Mouse (Mus musculus) intestine, embryonic 16.5 days (tissue): Measurements from ENCODE around the gene Nbea. TPM values are rescaled to one million over a fixed set of nuclear protein-coding genes. Genes with fewer than 3 reads are reported as not detected.

ENCODE experiments used
- ATAC-seq: fragments of 200-750 bp; cut with Nextera tagmentation; 2 replicates; pipeline ENCODE4 v1.8.0; 2017; ENCODE audit warnings: moderate TSS enrichment, moderate library complexity
- H3K27ac ChIP-seq: fragments of 300-500 bp; sonication (generic); 2 replicates; pipeline ENCODE4 v1.5.1; 2014; ENCODE audit warnings: mild to moderate bottlenecking, low read length
- H3K27me3 ChIP-seq: fragments of 300-500 bp; sonication (generic); replicated peaks from 2 replicates; pipeline ENCODE4 v1.6.1; 2014; ENCODE audit warnings: low read length, control low read depth, mixed read lengths; ENCODE audit not compliant: control insufficient read depth, insufficient read depth
- H3K36me3 ChIP-seq: fragments of 300-500 bp; sonication (generic); 2 replicates; pipeline ENCODE4 v1.6.1; 2014; ENCODE audit warnings: low read length, control low read depth; ENCODE audit not compliant: control insufficient read depth, insufficient read depth
- H3K4me1 ChIP-seq: fragments of 300-500 bp; sonication (generic); 2 replicates; pipeline ENCODE4 v1.6.1; 2014; ENCODE audit warnings: low read length, control low read depth, mixed read lengths; ENCODE audit not compliant: control insufficient read depth, insufficient read depth
- H3K4me2 ChIP-seq: fragments of 300-500 bp; sonication (generic); 2 replicates; pipeline ENCODE4 v1.6.1; 2014; ENCODE audit warnings: low read depth, low read length, control low read depth
- H3K4me3 ChIP-seq: fragments of 300-500 bp; sonication (generic); 2 replicates; pipeline ENCODE4 v1.5.1; 2014; ENCODE audit warnings: mild to moderate bottlenecking, low read length
- H3K9ac ChIP-seq: fragments of 300-500 bp; sonication (generic); 2 replicates; pipeline ENCODE4 v1.6.1; 2014; ENCODE audit warnings: low read depth, low read length
- H3K9me3 ChIP-seq: fragments of 300-500 bp; sonication (generic); 2 replicates; pipeline ENCODE4 v1.6.1; 2016; ENCODE audit warnings: low read length, control low read depth; ENCODE audit not compliant: control insufficient read depth
- WGBS: fragments of 180-500 bp; shearing (Covaris S2); extraction: QIAGEN DNeasy Blood & Tissue Kit; methylation state at CpG from one replicate; pipeline ENCODE4 v1.1.7; 2014; 5-methylcytosine and 5-hydroxymethylcytosine counted together
- polyA plus RNA-seq: library from polyadenylated mRNA; unstranded; fragments of >200 nt; fragmentation: Nextera tagmentation; extraction: Ambion mirVana; gene quantifications from 2 replicates; pipeline ENCODE4 v1.2.1, GENCODE M21; 2015

Nbea gene
- polyA plus RNA-seq, 1 experiment from 2014 or later: 5.6 TPM

GRCm38 (mm10) chr3:55618396-55618795, 565.1 kb downstream of the Nbea start:
- H3K4me3 ChIP-seq: no peak overlapping the region
- H3K27ac ChIP-seq: no peak overlapping the region
- H3K36me3 ChIP-seq: no peaks in the 10 kb centered on the region
- 91% methylated on average over 3 of the region's 3 CpGs for WGBS
- no peak overlapping the region for H3K9ac ChIP-seq
- H3K4me1 ChIP-seq: no peaks in the 10 kb centered on the region
- no peak overlapping the region for H3K4me2 ChIP-seq
- no peaks in the 10 kb centered on the region for H3K9me3 ChIP-seq
- ATAC-seq: no peak
- no peaks in the 10 kb centered on the region for H3K27me3 ChIP-seq

GRCm38 (mm10) chr3:55612459-55613115, 570.9 kb downstream of the Nbea start:
- Histone ChIP-seq H3K4me2 (no peak overlapping the region), H3K36me3 (no peaks in the 10 kb centered on the region), H3K27ac (no peak overlapping the region), H3K4me3 (no peak overlapping the region), H3K27me3 (no peaks in the 10 kb centered on the region), H3K4me1 (no peaks in the 10 kb centered on the region), H3K9me3 (no peaks in the 10 kb centered on the region), H3K9ac (no peak overlapping the region)
- 43% methylated on average over 5 of the region's 5 CpGs for WGBS
- no peak for ATAC-seq

- Histone ChIP-seq H3K27ac (no peak overlapping the region), H3K4me3 (no peak overlapping the region), H3K4me1 (no peaks in the 10 kb centered on the region), H3K4me2 (no peak overlapping the region), H3K27me3 (no peaks in the 10 kb centered on the region), H3K9ac (no peak overlapping the region), H3K9me3 (no peaks in the 10 kb centered on the region), H3K36me3 (no peaks in the 10 kb centered on the region)
- WGBS: 52% methylated on average over 5 of the region's 5 CpGs
- no peak for ATAC-seq
Observed at GRCm38 (mm10) chr3:55612023-55612422, 571.5 kb downstream of the Nbea start.

- ATAC-seq: no peak
- Histone ChIP-seq H3K9me3 (no peaks in the 10 kb centered on the region), H3K4me1 (no peaks in the 10 kb centered on the region), H3K36me3 (no peaks in the 10 kb centered on the region), H3K27me3 (no peaks in the 10 kb centered on the region), H3K27ac (no peak overlapping the region), H3K4me3 (no peak overlapping the region), H3K4me2 (no peak overlapping the region), H3K9ac (no peak overlapping the region)
- WGBS: 88% methylated on average over 11 of the region's 12 CpGs
Observed at GRCm38 (mm10) chr3:55610191-55610590, 573.3 kb downstream of the Nbea start.

GRCm38 (mm10) chr3:55600286-55600685, 583.2 kb downstream of the Nbea start:
- Histone ChIP-seq H3K36me3 (no peaks in the 10 kb centered on the region), H3K4me2 (no peak overlapping the region), H3K4me1 (peaks cover 4% of the 10 kb centered on the region; the same call in 1 of the 2 replicates), H3K4me3 (no peak overlapping the region), H3K27ac (no peak overlapping the region), H3K9ac (no peak overlapping the region), H3K9me3 (no peaks in the 10 kb centered on the region), H3K27me3 (no peaks in the 10 kb centered on the region)
- WGBS: 74% methylated on average over 2 of the region's 2 CpGs
- ATAC-seq: peak; percentile 59; the same call in 1 of the 2 replicates

GRCm38 (mm10) chr3:55599366-55600085, 584.0 kb downstream of the Nbea start:
- no peak for ATAC-seq
- no peak overlapping the region for H3K27ac ChIP-seq
- WGBS: 38% methylated on average over 16 of the region's 17 CpGs
- no peak overlapping the region for H3K4me3 ChIP-seq
- no peaks in the 10 kb centered on the region for H3K9me3 ChIP-seq
- H3K4me1 ChIP-seq: peaks cover 4% of the 10 kb centered on the region; the same call in 1 of the 2 replicates
- no peaks in the 10 kb centered on the region for H3K27me3 ChIP-seq
- no peak overlapping the region for H3K4me2 ChIP-seq
- no peaks in the 10 kb centered on the region for H3K36me3 ChIP-seq
- H3K9ac ChIP-seq: no peak overlapping the region

GRCm38 (mm10) chr3:55598681-55599080, 584.8 kb downstream of the Nbea start:
- no peaks in the 10 kb centered on the region for H3K27me3 ChIP-seq
- H3K36me3 ChIP-seq: no peaks in the 10 kb centered on the region

GRCm38 (mm10) chr3:55593312-55593711, 590.2 kb downstream of the Nbea start:
- Histone ChIP-seq H3K4me3 (no peak overlapping the region), H3K36me3 (no peaks in the 10 kb centered on the region), H3K27ac (no peak overlapping the region), H3K4me1 (peaks cover under 1% of the 10 kb centered on the region; the same call in 1 of the 2 replicates), H3K9ac (no peak overlapping the region), H3K27me3 (no peaks in the 10 kb centered on the region), H3K4me2 (no peak overlapping the region), H3K9me3 (no peaks in the 10 kb centered on the region)
- ATAC-seq: no peak
- WGBS: 68% methylated on average over 5 of the region's 5 CpGs

More at GRCm38 (mm10) chr3:55598681-55599080, 584.8 kb downstream of the Nbea start:
- no peak overlapping the region for H3K27ac ChIP-seq
- ATAC-seq: no peak
- no peak overlapping the region for H3K4me3 ChIP-seq
- no peaks in the 10 kb centered on the region for H3K9me3 ChIP-seq
- H3K9ac ChIP-seq: no peak overlapping the region
- peaks cover 4% of the 10 kb centered on the region; the same call in 1 of the 2 replicates for H3K4me1 ChIP-seq
- H3K4me2 ChIP-seq: no peak overlapping the region
- 73% methylated on average over 2 of the region's 2 CpGs for WGBS

- ATAC-seq: no peak
- Histone ChIP-seq H3K9ac (no peak overlapping the region), H3K4me2 (no peak overlapping the region), H3K27me3 (no peaks in the 10 kb centered on the region), H3K4me1 (peaks cover 3% of the 10 kb centered on the region; the same call in 1 of the 2 replicates), H3K4me3 (no peak overlapping the region), H3K36me3 (no peaks in the 10 kb centered on the region), H3K27ac (no peak overlapping the region), H3K9me3 (no peaks in the 10 kb centered on the region)
- 77% methylated on average over 6 of the region's 6 CpGs for WGBS
Observed at GRCm38 (mm10) chr3:55590727-55591126, 592.8 kb downstream of the Nbea start.
